Mouse (Mus musculus) right cerebral cortex, adult 2 months (tissue): ENCODE data around the gene Zfp523.

Experiments used
- DNase-seq, 2 experiments: peaks; one replicate each; pipeline ENCODE4 v3.0.0; 2021 to 2022; ENCODE audit warnings: low spot score in 2 of 2

Zfp523 gene

GRCm38 (mm10) chr17:28242296-28242695, 65.4 kb downstream of the Zfp523 start:
- DNase-seq, result no peak

DNA sequence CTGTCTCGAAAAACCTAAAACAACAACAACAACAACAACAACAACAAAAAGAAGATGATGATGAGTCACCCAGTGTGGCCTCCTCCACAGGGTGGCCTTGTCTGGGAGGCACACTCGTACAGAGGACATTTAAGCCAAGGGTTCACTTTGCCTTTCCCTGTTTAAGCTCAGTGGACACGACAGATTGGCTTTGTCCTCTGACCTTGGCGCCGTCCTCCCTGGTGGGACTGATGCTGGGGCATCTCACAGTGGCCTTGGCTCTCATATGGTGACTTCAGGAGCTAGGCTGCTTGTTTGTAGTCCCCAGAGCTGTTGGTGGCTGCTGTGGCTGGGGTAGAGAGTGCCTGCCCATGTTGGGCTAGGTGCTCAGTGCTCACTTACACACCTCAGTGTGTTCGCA, 67.3 kb downstream of the Zfp523 start:
- no peak for DNase-seq

DNA sequence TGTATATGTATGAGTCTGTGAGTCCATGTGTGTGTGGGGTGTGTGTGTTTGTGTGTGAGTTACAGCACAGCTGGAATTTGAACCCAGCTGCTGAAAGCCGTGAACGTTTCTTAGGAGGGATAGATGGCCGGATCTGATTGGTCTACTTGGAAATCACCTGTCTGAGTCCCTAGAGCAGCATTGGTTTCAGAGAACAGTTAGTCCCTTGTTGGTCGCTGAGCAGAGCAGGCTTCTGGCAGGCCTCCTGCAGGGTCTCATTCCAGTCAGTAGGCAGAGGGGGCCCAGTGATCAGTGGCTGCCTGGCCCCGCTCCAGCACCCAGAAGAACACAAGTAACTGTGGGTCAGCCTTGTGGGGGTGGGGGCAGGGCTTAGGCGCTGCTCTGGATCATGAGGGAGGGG, 67.8 kb downstream of the Zfp523 start:
- DNase-seq, result no peak

DNA sequence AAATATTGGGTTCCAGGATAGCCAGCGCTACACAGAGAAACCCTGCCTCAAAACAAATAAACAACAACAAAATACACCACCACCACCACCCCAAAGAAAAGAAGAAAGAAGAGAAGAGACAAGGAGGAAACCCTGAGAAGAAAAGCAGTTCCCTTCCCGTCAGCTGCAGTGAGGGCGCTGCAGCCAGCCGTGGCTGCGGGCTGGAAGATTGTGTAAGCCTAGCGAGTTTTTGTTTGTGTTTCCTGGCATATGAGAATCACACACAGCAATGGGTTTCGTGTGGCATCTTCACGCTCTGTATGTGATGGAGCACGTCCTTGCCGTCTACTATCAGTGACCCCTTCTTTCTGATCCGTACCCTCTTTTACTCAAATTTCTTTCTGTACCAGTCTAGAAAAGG, 69.7 kb downstream of the Zfp523 start:
- DNase-seq, result no peak

GRCm38 (mm10) chr17:28247613-28248012, 70.7 kb downstream of the Zfp523 start:
- DNase-seq, result no peak

GRCm38 (mm10) chr17:28249062-28249461, 72.1 kb downstream of the Zfp523 start:
- no peak for DNase-seq

- DNase-seq, result no peak
These were observed 74.8 kb downstream of the Zfp523 start for GRCm38 (mm10) chr17:28251579-28252280.

DNA sequence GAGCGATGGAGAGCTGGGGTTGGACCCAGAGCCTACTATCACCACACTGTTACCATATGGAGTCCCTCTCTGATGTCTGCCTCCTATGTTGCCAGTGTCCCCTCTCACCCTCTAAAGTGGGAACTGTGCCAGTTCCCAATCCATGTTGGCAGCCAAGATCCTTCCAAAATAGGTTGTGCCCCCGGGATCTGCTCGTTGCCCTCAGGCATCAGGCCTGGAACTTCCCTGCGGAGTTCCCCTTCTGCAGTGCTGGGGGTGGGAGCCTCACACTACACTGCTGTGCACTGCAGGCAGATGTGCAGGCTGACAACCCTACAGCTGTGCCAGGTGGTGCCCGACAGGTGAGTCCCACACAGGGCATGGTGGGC, 75.3 kb downstream of the Zfp523 start:
- no peak for DNase-seq

GRCm38 (mm10) chr17:28253216-28253615, 76.3 kb downstream of the Zfp523 start:
- DNase-seq, result no peak

DNA sequence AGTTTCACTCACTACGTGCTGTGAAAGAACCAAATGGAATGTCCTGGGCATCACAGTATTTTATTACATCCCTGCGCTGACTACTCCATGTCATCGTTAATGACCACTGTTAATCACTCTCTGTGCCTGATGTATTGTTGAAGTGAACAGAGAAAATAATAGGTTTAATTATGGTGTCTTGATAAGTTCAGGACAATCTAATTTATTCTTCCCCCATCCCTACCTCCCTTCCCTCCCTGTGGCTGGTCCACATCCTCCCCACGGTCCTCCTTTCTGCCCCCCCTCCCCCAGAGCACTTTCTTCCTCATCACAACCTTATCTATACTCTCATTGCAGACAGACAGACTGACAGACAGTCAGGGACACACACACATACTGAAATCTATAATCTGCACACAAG, 77.9 kb downstream of the Zfp523 start:
- no peak for DNase-seq
